Mouse (Mus musculus) megakaryocyte, embryonic 14.5 days (primary cell): ENCODE data around the gene Fbp2.
"Not testable (repeated sequence)": the region's sequence is repeated elsewhere in the genome, so short reads cannot be mapped to it uniquely, and the experiment has no call there.

ENCODE experiments used
- FLI1 ChIP-seq: IDR thresholded peaks from 2 replicates; pipeline ENCODE4 v1.6.1; 2012; ENCODE audit warnings: low read length, inconsistent platforms, mixed read lengths
- GATA1 ChIP-seq: IDR thresholded peaks from 3 replicates; pipeline ENCODE4 v1.6.1; 2012; ENCODE audit warnings: mixed read lengths, low read length, inconsistent platforms, borderline replicate concordance

- not testable (repeated sequence) for TF ChIP-seq GATA1, FLI1
Observed at GRCm38 (mm10) chr13:62859251-62859650, 1.0 kb upstream of the Fbp2 start.
